Mouse (Mus musculus) forebrain, embryonic 11.5 days (tissue): ENCODE results near the gene Lsr. TPM values are rescaled to one million over a fixed set of nuclear protein-coding genes. Genes with fewer than 3 reads are reported as not detected.
"Not testable (repeated sequence)": the region's sequence is repeated elsewhere in the genome, so short reads cannot be mapped to it uniquely, and the experiment has no call there.

ENCODE experiments used
- ATAC-seq: fragments of 200-750 bp; cut with Nextera tagmentation; replicated peaks from 2 replicates; pipeline ENCODE4 v1.8.0; 2017; ENCODE audit warnings: moderate TSS enrichment; ENCODE audit not compliant: low FRiP score
- DNase-seq: peaks from one replicate; pipeline ENCODE4 v3.0.0-alpha.2; 2017; ENCODE audit warnings: low spot score
- H3K27ac ChIP-seq: fragments of 300-500 bp; sonication (generic); 2 replicates; pipeline ENCODE4 v1.5.1; 2014; ENCODE audit warnings: low read depth, low read length
- H3K27me3 ChIP-seq: fragments of 300-500 bp; sonication (generic); 2 replicates; pipeline ENCODE4 v1.6.1; 2014; ENCODE audit warnings: mild to moderate bottlenecking, low read length, mixed read lengths; ENCODE audit not compliant: control insufficient read depth, insufficient read depth
- H3K36me3 ChIP-seq: fragments of 300-500 bp; sonication (generic); 2 replicates; pipeline ENCODE4 v1.6.1; 2014; ENCODE audit warnings: mild to moderate bottlenecking, low read length, moderate library complexity, mixed read lengths; ENCODE audit not compliant: control insufficient read depth, insufficient read depth
- H3K4me1 ChIP-seq: fragments of 300-500 bp; sonication (generic); replicated peaks from 2 replicates; pipeline ENCODE4 v1.6.1; 2014; ENCODE audit warnings: low read length, mixed read lengths; ENCODE audit not compliant: control insufficient read depth, insufficient read depth
- H3K4me2 ChIP-seq: fragments of 300-500 bp; sonication (generic); 2 replicates; pipeline ENCODE4 v1.6.1; 2014; ENCODE audit warnings: low read depth, mild to moderate bottlenecking, low read length, moderate library complexity, mixed read lengths; ENCODE audit not compliant: severe bottlenecking
- H3K4me3 ChIP-seq: fragments of 300-500 bp; sonication (generic); 2 replicates; pipeline ENCODE4 v1.5.1; 2014; ENCODE audit warnings: low read depth, low read length
- H3K9ac ChIP-seq: fragments of 300-500 bp; sonication (generic); 2 replicates; pipeline ENCODE4 v1.6.1; 2014; ENCODE audit warnings: low read length
- H3K9me3 ChIP-seq: fragments of 300-500 bp; sonication (generic); 2 replicates; pipeline ENCODE4 v1.6.1; 2016; ENCODE audit warnings: low read length, mixed read lengths; ENCODE audit not compliant: control insufficient read depth
- WGBS: fragments of 180-500 bp; shearing (Covaris S2); extraction: QIAGEN DNeasy Blood & Tissue Kit; methylation state at CpG from one replicate; pipeline ENCODE4 v1.1.7; 2014; 5-methylcytosine and 5-hydroxymethylcytosine counted together
- polyA plus RNA-seq: library from polyadenylated mRNA; unstranded; fragments of >200 nt; fragmentation: Nextera tagmentation; extraction: Ambion mirVana; gene quantifications from 2 replicates; pipeline ENCODE4 v1.2.1, GENCODE M21; 2014

The Lsr gene
- polyA plus RNA-seq, 1 experiment from 2014 or later: 32.5 TPM

GRCm38 (mm10) chr7:30952441-30953265 is 20.6 kb downstream of the Lsr start:
- DNase-seq (no peak), ATAC-seq (no peak)
- peaks cover 10% of the 10 kb centered on the region for H3K36me3 ChIP-seq
- H3K27ac ChIP-seq: no peak overlapping the region
- no peaks in the 10 kb centered on the region for H3K27me3 ChIP-seq
- no peaks in the 10 kb centered on the region for H3K9me3 ChIP-seq
- H3K4me3 ChIP-seq: no peak overlapping the region
- H3K4me1 ChIP-seq: peaks cover 7% of the 10 kb centered on the region; the same call in 1 of the 2 replicates
- H3K9ac ChIP-seq: no peak overlapping the region
- 91% methylated on average over 16 of the region's 16 CpGs for WGBS
- H3K4me2 ChIP-seq: no peak overlapping the region

- ATAC-seq, H3K27ac ChIP-seq, H3K9me3 ChIP-seq, H3K27me3 ChIP-seq, H3K4me2 ChIP-seq, H3K9ac ChIP-seq, H3K4me1 ChIP-seq, DNase-seq, H3K4me3 ChIP-seq: not testable (repeated sequence)
- 88% methylated on average over 3 of the region's 3 CpGs for WGBS
- peaks cover 10% of the 10 kb centered on the region for H3K36me3 ChIP-seq
Observed at GRCm38 (mm10) chr7:30949902-30950301, 23.4 kb downstream of the Lsr start.

GRCm38 (mm10) chr7:30945876-30946275 is 27.4 kb downstream of the Lsr start:
- Histone ChIP-seq H3K4me2 (no peak overlapping the region), H3K9ac (no peak overlapping the region), H3K4me1 (no peaks in the 10 kb centered on the region), H3K4me3 (no peak overlapping the region), H3K27ac (no peak overlapping the region), H3K27me3 (no peaks in the 10 kb centered on the region), H3K9me3 (no peaks in the 10 kb centered on the region), H3K36me3 (no peaks in the 10 kb centered on the region; the same call in 1 of the 2 replicates)
- WGBS: 92% methylated on average over 7 of the region's 7 CpGs
- no peak for DNase-seq
- no peak for ATAC-seq

GRCm38 (mm10) chr7:30945466-30945865 is 27.8 kb downstream of the Lsr start:
- not testable (repeated sequence) for DNase-seq, ATAC-seq, H3K27me3 ChIP-seq, H3K36me3 ChIP-seq, H3K4me3 ChIP-seq, H3K27ac ChIP-seq, H3K4me2 ChIP-seq, H3K9ac ChIP-seq, H3K9me3 ChIP-seq, H3K4me1 ChIP-seq
- 89% methylated on average over 7 of the region's 7 CpGs for WGBS

- ATAC-seq, H3K4me1 ChIP-seq, H3K27me3 ChIP-seq, H3K9me3 ChIP-seq, H3K4me2 ChIP-seq, H3K36me3 ChIP-seq, H3K27ac ChIP-seq, H3K9ac ChIP-seq, H3K4me3 ChIP-seq, DNase-seq: not testable (repeated sequence)
- WGBS: 72% methylated on average over 2 of the region's 2 CpGs
Observed at GRCm38 (mm10) chr7:30944706-30945105, 28.6 kb downstream of the Lsr start.

- H3K27ac ChIP-seq: no peak within 1 kb of the TSS
- no peak within 1 kb of the TSS for H3K4me3 ChIP-seq
- DNase-seq (no peak), ATAC-seq (no peak)
- no peak within 1 kb of the TSS for H3K9ac ChIP-seq
- no peak within 1 kb of the TSS for H3K4me2 ChIP-seq
- H3K27me3 ChIP-seq: no peaks in the 10 kb centered on the region
- no peaks in the 10 kb centered on the region for H3K4me1 ChIP-seq
- WGBS: 71% methylated on average over 9 of the region's 9 CpGs
- no peaks in the 10 kb centered on the region for H3K36me3 ChIP-seq
- no peaks in the 10 kb centered on the region for H3K9me3 ChIP-seq
Observed at GRCm38 (mm10) chr7:30943909-30944635, 29.2 kb downstream of the Lsr start, which contains the start of gene Hamp. TSS of gene Hamp (minus strand) at chr7:30944032.

- not testable (repeated sequence) for H3K27ac ChIP-seq, H3K4me2 ChIP-seq, H3K9me3 ChIP-seq, H3K4me3 ChIP-seq, DNase-seq, H3K36me3 ChIP-seq, H3K27me3 ChIP-seq, H3K9ac ChIP-seq, ATAC-seq, H3K4me1 ChIP-seq
- WGBS: 58% methylated on average over 3 of the region's 3 CpGs
Observed at GRCm38 (mm10) chr7:30942365-30942764, 30.9 kb downstream of the Lsr start.

GRCm38 (mm10) chr7:30940070-30940469 is 33.2 kb downstream of the Lsr start:
- DNase-seq, H3K4me1 ChIP-seq, H3K27me3 ChIP-seq, H3K27ac ChIP-seq, H3K4me3 ChIP-seq, H3K4me2 ChIP-seq, H3K9ac ChIP-seq, H3K36me3 ChIP-seq, ATAC-seq, H3K9me3 ChIP-seq: not testable (repeated sequence)
- 73% methylated on average over 1 of the region's 1 CpGs for WGBS
